Mouse (Mus musculus): ENCODE results near the gene Gm10135. TPM values are rescaled to one million over a fixed set of nuclear protein-coding genes. Genes with fewer than 3 reads are reported as not detected.
A peak's percentile ranks its signal among the peaks of the same experiment; 100 is the strongest.

Gene Gm10135
- total and polyA plus RNA-seq, 3 experiments = not detected

DNA sequence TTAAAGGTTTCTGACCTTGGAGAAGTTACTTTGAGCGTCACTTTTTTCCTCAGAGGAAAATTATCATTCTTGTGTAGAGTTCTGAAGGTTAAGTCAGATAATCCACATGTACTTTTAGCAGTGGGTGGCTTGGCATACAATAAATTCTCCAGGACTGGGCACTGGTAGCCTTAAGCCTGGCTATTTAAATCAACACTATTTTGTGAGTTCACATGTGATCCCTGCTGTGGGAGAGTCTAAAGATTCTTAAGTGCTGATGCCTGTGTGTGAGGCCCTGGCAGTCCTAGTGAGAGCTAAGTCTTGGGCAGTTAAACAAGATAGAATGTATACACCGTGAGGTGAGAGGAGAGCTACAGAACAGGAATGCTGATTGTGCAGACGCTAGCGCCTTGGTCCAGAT is 58.5 kb downstream of the Gm10135 start:
- no peak overlapping the region for H3K9ac ChIP-seq (ENCODE audit: insufficient read depth, low read depth)
- no peaks in the 10 kb centered on the region for H3K9me3 ChIP-seq (replicated peaks; ENCODE audit: low read length)
- no peak for TF ChIP-seq JUN (IDR thresholded peaks at IDR 0.05; ENCODE audit: insufficient read depth, low read depth, low read length)
- TF ChIP-seq PAX5 (IDR thresholded peaks at IDR 0.05; ENCODE audit: low read length) = no peak
- TF ChIP-seq CTCF (conservative IDR thresholded peaks at IDR 0.05 in 1 of 2, IDR thresholded peaks at IDR 0.05 in 1 of 2; ENCODE audit: low read depth in 2 of 2, low read length in 2 of 2) = no peak
- H3K27me3 ChIP-seq (replicated peaks) = no peaks in the 10 kb centered on the region
- dilution Hi-C loops (cut with MboI; ENCODE audit: extremely low pct_ligation_motif_present, extremely low pct_unique_long_range_greater_than_20kb, low sequenced_read_pairs) (no loop called here), in situ Hi-C loops (cut with MboI; ENCODE audit: low pct_ligation_motif_present, low pct_unique_long_range_greater_than_20kb, low sequenced_read_pairs) (no loop called here)
- peak overlapping the region; percentile 70 for H3K4me2 ChIP-seq (ENCODE audit: insufficient read depth, low read depth, poor library complexity, severe bottlenecking)
- no peak for DNase-seq (ENCODE audit: extremely low read depth)
- H3K4me3 ChIP-seq (replicated peaks in 1 of 3; ENCODE audit: low read depth in 2 of 3, low read length in 2 of 3, poor library complexity in 1 of 3) = no peak overlapping the region
- H3K27ac ChIP-seq (ENCODE audit: insufficient read depth, low read depth) = no peak overlapping the region
- 0 out of 2 replicates have a peak, but pooled peaks cover 2% of the 10 kb centered on the region for H3K79me2 ChIP-seq (replicated peaks; ENCODE audit: control insufficient read depth, extremely low read depth, insufficient read depth, poor library complexity, severe bottlenecking)
- peaks cover 7 to 24% of the 10 kb centered on the region in 2 experiments for H3K4me1 ChIP-seq (ENCODE audit: control insufficient read depth in 1 of 2, insufficient read depth in 2 of 2)
- peaks cover 0 to 8% of the 10 kb centered on the region in 2 experiments for H3K36me3 ChIP-seq (replicated peaks in 1 of 2; ENCODE audit: control insufficient read depth in 1 of 2, insufficient read depth in 1 of 2, low read length in 1 of 2)

Other genes with a start within 250 kb of the Gm10135 start
- not detected in 2 replicates for gene Txk, start 221.9 kb downstream of the Gm10135 start, total RNA-seq (2012; rRNA removed)
- gene Txk, start 221.9 kb downstream of the Gm10135 start, total RNA-seq (2014; rRNA removed) = 0.08 TPM in 1 of 2 replicates, not detected in the other
- gene Txk, start 221.9 kb downstream of the Gm10135 start, polyA plus RNA-seq (2012; ENCODE audit: insufficient read length, low read depth) = 0.11 TPM in 2 replicates
- gene Tec, start 106.2 kb downstream of the Gm10135 start, total RNA-seq (2012; rRNA removed) = 7.9 and 11.4 TPM in 2 replicates
- gene Tec, start 106.2 kb downstream of the Gm10135 start, total RNA-seq (2014; rRNA removed) = 20.1 and 21.5 TPM in 2 replicates
- gene Tec, start 106.2 kb downstream of the Gm10135 start, polyA plus RNA-seq (2012; ENCODE audit: insufficient read length, low read depth) = 25.6 and 25.9 TPM in 2 replicates
- 11.0 and 12.6 TPM in 2 replicates for gene Slain2, start 60.4 kb downstream of the Gm10135 start, total RNA-seq (2012; rRNA removed)
- 26.2 and 27.5 TPM in 2 replicates for gene Slain2, start 60.4 kb downstream of the Gm10135 start, total RNA-seq (2014; rRNA removed)
- 27.9 and 34.6 TPM in 2 replicates for gene Slain2, start 60.4 kb downstream of the Gm10135 start, polyA plus RNA-seq (2012; ENCODE audit: insufficient read length, low read depth)
- not detected in 2 replicates for gene Slc10a4, start 32.2 kb upstream of the Gm10135 start, total RNA-seq (2012; rRNA removed)
- not detected in 2 replicates for gene Slc10a4, start 32.2 kb upstream of the Gm10135 start, total RNA-seq (2014; rRNA removed)
- not detected in 2 replicates for gene Slc10a4, start 32.2 kb upstream of the Gm10135 start, polyA plus RNA-seq (2012; ENCODE audit: insufficient read length, low read depth)